Mouse (Mus musculus) heart, postnatal 14 days (tissue): ENCODE measurements around the gene Prr36. TPM values are rescaled to one million over a fixed set of nuclear protein-coding genes. Genes with fewer than 3 reads are reported as not detected.
A peak's percentile ranks its signal among the peaks of the same experiment; 100 is the strongest.

Experiments used
- DNase-seq, 2 experiments: peaks; one replicate each; pipeline ENCODE4 v3.0.0; 2021 to 2022
- intact Hi-C: fragments of 180-260 bp; cut with DNase I; formaldehyde crosslinking; loops from one replicate; pipeline ENCODE4 v1.15.1; 2025
- total RNA-seq, 2 experiments: library from RNA; stranded (reverse); gene quantifications; 2 replicates each; pipeline ENCODE4 v1.2.3; 2021

Gene Prr36
- total RNA-seq, 2 experiments from 2014 or later = 0.05 TPM; not detected in 1

- no peak for DNase-seq
- intact Hi-C loops = no loop called here
Measured at GRCm38 (mm10) chr8:4245737-4246136, 28.5 kb upstream of the Prr36 start.

GRCm38 (mm10) chr8:4245061-4245460 lies 27.8 kb upstream of the Prr36 start:
- intact Hi-C loops = no loop called here
- DNase-seq = no peak

- intact Hi-C loops = loop anchor here (5.0 to 10.0 kb wide), 2 partner anchors 47 to 435 kb away; no protein-coding TSS in a partner anchor
- no peak for DNase-seq
Measured at GRCm38 (mm10) chr8:4239193-4239890, 22.1 kb upstream of the Prr36 start.

- DNase-seq = peak; percentile 100
- intact Hi-C loops = loop anchor here (5.0 to 10.0 kb wide), 2 partner anchors 46 to 436 kb away; no protein-coding TSS in a partner anchor
Measured at GRCm38 (mm10) chr8:4238434-4239192, 21.4 kb upstream of the Prr36 start, which contains the start of the genes Map2k7 and Gm49320. Gene Map2k7 (plus strand): TSS chr8:4238740. Gene Gm49320 (plus strand): TSS chr8:4238865.

- intact Hi-C loops = loop anchor here (5.0 to 10.0 kb wide), 2 partner anchors 46 to 437 kb away; no protein-coding TSS in a partner anchor
- DNase-seq = peak; percentile 29 to 40
Measured at GRCm38 (mm10) chr8:4237814-4238433, 20.7 kb upstream of the Prr36 start.

- DNase-seq = no peak
- intact Hi-C loops = loop anchor here (10.0 kb wide), 1 partner anchor 444 kb away; no protein-coding TSS in a partner anchor
Measured at GRCm38 (mm10) chr8:4230612-4231351, 13.5 kb upstream of the Prr36 start.

GRCm38 (mm10) chr8:4229784-4230183 lies 12.5 kb upstream of the Prr36 start:
- no peak for DNase-seq
- intact Hi-C loops = loop anchor here (10.0 kb wide), 1 partner anchor 445 kb away; no protein-coding TSS in a partner anchor

- intact Hi-C loops = no loop called here
- no peak for DNase-seq
Measured at GRCm38 (mm10) chr8:4227919-4228318, 10.7 kb upstream of the Prr36 start.

GRCm38 (mm10) chr8:4226739-4227347 lies 9.6 kb upstream of the Prr36 start, which contains the start of gene Lrrc8e:
Gene Lrrc8e (plus strand): TSS chr8:4226827.
- DNase-seq = no peak
- intact Hi-C loops = no loop called here

GRCm38 (mm10) chr8:4226323-4226722 lies 9.1 kb upstream of the Prr36 start:
- no peak for DNase-seq
- intact Hi-C loops = no loop called here

GRCm38 (mm10) chr8:4222059-4222458 lies 4.8 kb upstream of the Prr36 start:
- no peak for DNase-seq
- intact Hi-C loops = no loop called here

GRCm38 (mm10) chr8:4219617-4220016 lies 2.4 kb upstream of the Prr36 start:
- intact Hi-C loops = no loop called here

GRCm38 (mm10) chr8:4216296-4216695 lies 963 bp downstream of the Prr36 start:
- DNase-seq = no peak
- intact Hi-C loops = no loop called here

More at GRCm38 (mm10) chr8:4219617-4220016, 2.4 kb upstream of the Prr36 start:
- DNase-seq = no peak

GRCm38 (mm10) chr8:4214006-4214980 lies 3.0 kb downstream of the Prr36 start:
- DNase-seq = peak in 1 of 2 experiments; percentile 40
- intact Hi-C loops = no loop called here

- peak; percentile 37 to 40 for DNase-seq
- intact Hi-C loops = no loop called here
Measured at GRCm38 (mm10) chr8:4213210-4214005, 3.9 kb downstream of the Prr36 start.

GRCm38 (mm10) chr8:4212809-4213209 lies 4.5 kb downstream of the Prr36 start:
- intact Hi-C loops = no loop called here
- DNase-seq = peak in 1 of 2 experiments; percentile 16

GRCm38 (mm10) chr8:4211097-4211496 lies 6.2 kb downstream of the Prr36 start:
- intact Hi-C loops = no loop called here
- no peak for DNase-seq

GRCm38 (mm10) chr8:4207016-4207350 lies 10.3 kb downstream of the Prr36 start:
- intact Hi-C loops = no loop called here
- DNase-seq = no peak
